Mouse (Mus musculus) megakaryocyte, embryonic 14.5 days (primary cell): ENCODE measurements around the gene Pkd1l1.

ENCODE experiments used
- FLI1 ChIP-seq: IDR thresholded peaks from 2 replicates; pipeline ENCODE4 v1.6.1; 2012; ENCODE audit warnings: low read length, inconsistent platforms, mixed read lengths
- GATA1 ChIP-seq: IDR thresholded peaks from 3 replicates; pipeline ENCODE4 v1.6.1; 2012; ENCODE audit warnings: mixed read lengths, low read length, inconsistent platforms, borderline replicate concordance

- TF ChIP-seq GATA1 (no peak), FLI1 (no peak)
These were observed 175.6 kb downstream of the Pkd1l1 start for GRCm38 (mm10) chr11:8797486-8797885.
